ENCODE assay signal across 8 mouse cellular contexts in genomic region chr16:20240468-20241414, GRCm38 (mm10). TPM values are rescaled to one million over a fixed set of nuclear protein-coding genes. Genes with fewer than 3 reads are reported as not detected.
DNase-seq lines count a peak whose midpoint lies in the region; ATAC-seq and TF ChIP-seq lines count a peak whose summit lies in the region.

TSS of gene Map6d1 (minus strand) at chr16:20241358.

- TF ChIP-seq POLR2A in bone marrow macrophage, adult 2 months (IDR thresholded peaks at IDR 0.05; ENCODE audit: borderline replicate concordance, low read depth, low read length), result no peak
- peak; percentile 50 for TF ChIP-seq POLR2A in embryonic fibroblast, embryonic 13.5 days (IDR thresholded peaks at IDR 0.05; ENCODE audit: low read depth, low read length)

- TF ChIP-seq CTCF in bone marrow macrophage, adult 2 months (IDR thresholded peaks at IDR 0.05; ENCODE audit: low read depth, low read length), result no peak
- TF ChIP-seq CTCF in embryonic fibroblast, embryonic 13.5 days (IDR thresholded peaks at IDR 0.05; ENCODE audit: borderline replicate concordance, insufficient read depth, low read length), result no peak

- ATAC-seq in heart, embryonic 16.5 days (replicated peaks; ENCODE audit: extremely low read depth, insufficient read depth, low FRiP score), result peak; percentile 66
- no peak for ATAC-seq in monocyte, adult 5-6 weeks (replicated peaks; ENCODE audit: insufficient number of reproducible peaks, low FRiP score, low TSS enrichment, poor library complexity, severe bottlenecking)

- H3K4me2 ChIP-seq in heart, embryonic 16.5 days (ENCODE audit: low read depth, low read length), result peak within 1 kb of the TSS; percentile 98

- H3K27ac ChIP-seq in bone marrow macrophage, adult 2 months (ENCODE audit: insufficient read depth, low read depth, low read length), result no peak within 1 kb of the TSS
- H3K27ac ChIP-seq in embryonic fibroblast, embryonic 13.5 days (ENCODE audit: insufficient read depth, low read length), result no peak within 1 kb of the TSS
- H3K27ac ChIP-seq in heart, embryonic 16.5 days (ENCODE audit: low read length), result no peak within 1 kb of the TSS

- peaks cover 3% of the 10 kb centered on the region; the same call in 1 of the 2 replicates for H3K36me3 ChIP-seq in heart, embryonic 16.5 days (ENCODE audit: control insufficient read depth, insufficient read depth)

- 1% methylated on average over 89 of the region's 90 CpGs for WGBS in heart, embryonic 16.5 days

- peak within 1 kb of the TSS; percentile 74 for H3K4me3 ChIP-seq in bone marrow macrophage, adult 2 months (ENCODE audit: insufficient read depth, low read length)
- peak within 1 kb of the TSS; percentile 78 for H3K4me3 ChIP-seq in embryonic fibroblast, embryonic 13.5 days (ENCODE audit: insufficient read depth, low read length)
- H3K4me3 ChIP-seq in heart, embryonic 16.5 days (ENCODE audit: low read length), result peak within 1 kb of the TSS; percentile 77

- no peaks in the 10 kb centered on the region for H3K4me1 ChIP-seq in bone marrow macrophage, adult 2 months (ENCODE audit: control insufficient read depth, insufficient read depth, low read length)
- H3K4me1 ChIP-seq in embryonic fibroblast, embryonic 13.5 days (ENCODE audit: control insufficient read depth, insufficient read depth, low read length), result no peaks in the 10 kb centered on the region
- H3K4me1 ChIP-seq in heart, embryonic 16.5 days (ENCODE audit: control insufficient read depth, insufficient read depth, low read length), result peaks cover 3% of the 10 kb centered on the region

- H3K27me3 ChIP-seq in heart, embryonic 16.5 days (ENCODE audit: control insufficient read depth, insufficient read depth, low read length), result peaks cover 5% of the 10 kb centered on the region; the same call in 1 of the 2 replicates

- H3K9me3 ChIP-seq in heart, embryonic 16.5 days (replicated peaks; ENCODE audit: control insufficient read depth, low read length), result no peaks in the 10 kb centered on the region

- peak; percentile 72 for DNase-seq in MN1 (ENCODE audit: low spot score)
- peak; percentile 59 to 71 for DNase-seq in layer of hippocampus, postnatal 10 days (ENCODE audit: low spot score in 2 of 2)
- peak; percentile 33 for DNase-seq in lung, postnatal 10 days
- peak; percentile 74 for DNase-seq in retina, postnatal 1 day

- peak within 1 kb of the TSS; percentile 72 for H3K9ac ChIP-seq in heart, embryonic 16.5 days (ENCODE audit: low read length)

RNA-seq across cellular contexts. Expression of gene Map6d1, which starts in this region (rescaled TPM):
- polyA plus RNA-seq in bone marrow macrophage, adult 2 months (2012; ENCODE audit: insufficient read depth, insufficient read length, missing spikeins), result not detected in 2 replicates
- 0.45 and 0.58 TPM in 2 replicates for polyA plus RNA-seq in embryonic fibroblast, embryonic 13.5 days (2011; ENCODE audit: insufficient read length, low read depth, missing spikeins)
- polyA plus RNA-seq in heart, embryonic 16.5 days (2015; fragmentation: Nextera tagmentation; extraction: Ambion mirVana), result 0.32 and 0.41 TPM in 2 replicates
- total RNA-seq in layer of hippocampus, postnatal 10 days (2021), result 10 to 100 TPM; 15.9 to 16.6 TPM
- not detected in 3 replicates for total RNA-seq in monocyte, adult 5-6 weeks (2017)

Comparison
In these comparisons a context has a peak if more than half of its experiments do, and no peak if none do; other contexts are left out.
1. RNA of gene Map6d1 (total RNA-seq): 15.9 to 16.6 TPM in layer of hippocampus, postnatal 10 days; not detected in monocyte, adult 5-6 weeks; every median in the first group is over 10 times any median in the second.
2. Peak in ATAC-seq, H3K4me3 ChIP-seq, H3K9ac ChIP-seq and H3K4me2 ChIP-seq in heart, embryonic 16.5 days; RNA of the gene not detected or under 1 TPM.
3. Peak in every context shown above with its lines, with median percentiles within 50 percentile points of each other: DNase-seq and H3K4me3 ChIP-seq.